Mouse (Mus musculus) heart, embryonic 15.5 days (tissue): ENCODE results near the gene Tomm34. TPM values are rescaled to one million over a fixed set of nuclear protein-coding genes. Genes with fewer than 3 reads are reported as not detected.
"Not testable (repeated sequence)": the region's sequence is repeated elsewhere in the genome, so short reads cannot be mapped to it uniquely, and the experiment has no call there.

Experiments
- ATAC-seq: fragments of 200-750 bp; cut with Nextera tagmentation; replicated peaks from 2 replicates; pipeline ENCODE4 v1.8.0; 2017; ENCODE audit warnings: low read depth, moderate TSS enrichment; ENCODE audit not compliant: insufficient number of reproducible peaks, insufficient read depth, low FRiP score
- H3K27ac ChIP-seq: fragments of 300-500 bp; sonication (generic); 2 replicates; pipeline ENCODE4 v1.5.1; 2015; ENCODE audit warnings: mild to moderate bottlenecking, inconsistent platforms
- H3K27me3 ChIP-seq: fragments of 300-500 bp; sonication (generic); 2 replicates; pipeline ENCODE4 v1.6.1; 2015; ENCODE audit warnings: inconsistent platforms
- H3K36me3 ChIP-seq: fragments of 300-500 bp; sonication (generic); 2 replicates; pipeline ENCODE4 v1.6.1; 2015; ENCODE audit warnings: mild to moderate bottlenecking, inconsistent platforms
- H3K4me1 ChIP-seq: fragments of 300-500 bp; sonication (generic); replicated peaks from 2 replicates; pipeline ENCODE4 v1.6.1; 2015; ENCODE audit warnings: inconsistent platforms
- H3K4me2 ChIP-seq: fragments of 300-500 bp; sonication (generic); 2 replicates; pipeline ENCODE4 v1.6.1; 2015; ENCODE audit warnings: inconsistent platforms, mild to moderate bottlenecking, moderate library complexity
- H3K4me3 ChIP-seq: fragments of 300-500 bp; sonication (generic); 2 replicates; pipeline ENCODE4 v1.5.1; 2015; ENCODE audit warnings: mild to moderate bottlenecking, inconsistent platforms
- H3K9ac ChIP-seq: fragments of 300-500 bp; sonication (generic); 2 replicates; pipeline ENCODE4 v1.6.1; 2015; ENCODE audit warnings: mild to moderate bottlenecking, inconsistent platforms
- H3K9me3 ChIP-seq: fragments of 300-500 bp; sonication (generic); replicated peaks from 2 replicates; pipeline ENCODE4 v1.6.1; 2016; ENCODE audit warnings: inconsistent platforms
- WGBS: fragments of 180-500 bp; shearing (Covaris S2); methylation state at CpG from one replicate; pipeline ENCODE4 v1.1.7; 2015; ENCODE audit warnings: mixed read lengths; 5-methylcytosine and 5-hydroxymethylcytosine counted together
- polyA plus RNA-seq: library from polyadenylated mRNA; unstranded; fragments of >200 nt; fragmentation: Nextera tagmentation; extraction: Ambion mirVana; gene quantifications from 2 replicates; pipeline ENCODE4 v1.2.1, GENCODE M21; 2015

The Tomm34 gene
- polyA plus RNA-seq, 1 experiment from 2014 or later = 42.8 TPM

- peak overlapping the region; percentile 88 for H3K9ac ChIP-seq
- peak overlapping the region; percentile 91 for H3K4me2 ChIP-seq
- H3K27ac ChIP-seq = no peak overlapping the region; the same call in 1 of the 2 replicates
- peaks cover 17% of the 10 kb centered on the region for H3K4me1 ChIP-seq
- 32% methylated on average over 5 of the region's 5 CpGs for WGBS
- H3K9me3 ChIP-seq = no peaks in the 10 kb centered on the region
- H3K4me3 ChIP-seq = peak overlapping the region; percentile 75
- H3K36me3 ChIP-seq = peaks cover 8% of the 10 kb centered on the region
- H3K27me3 ChIP-seq = no peaks in the 10 kb centered on the region
- no peak for ATAC-seq
Observed at GRCm38 (mm10) chr2:164075088-164075487, 4.1 kb upstream of the Tomm34 start.

- Histone ChIP-seq H3K4me2 (peak overlapping the region; percentile 91), H3K27me3 (no peaks in the 10 kb centered on the region), H3K9ac (peak overlapping the region; percentile 88), H3K9me3 (no peaks in the 10 kb centered on the region), H3K36me3 (no peaks in the 10 kb centered on the region), H3K27ac (peak overlapping the region; percentile 69), H3K4me3 (peak overlapping the region; percentile 75), H3K4me1 (peaks cover 27% of the 10 kb centered on the region)
- WGBS = under 1% methylated on average over 48 of the region's 48 CpGs
- ATAC-seq = peak; percentile 76
Observed at GRCm38 (mm10) chr2:164073918-164074578, 3.1 kb upstream of the Tomm34 start.

- WGBS = 85% methylated on average over 7 of the region's 7 CpGs
- H3K4me3 ChIP-seq = no peak overlapping the region
- no peak overlapping the region for H3K9ac ChIP-seq
Observed at GRCm38 (mm10) chr2:164073120-164073519, 2.2 kb upstream of the Tomm34 start.

DNA sequence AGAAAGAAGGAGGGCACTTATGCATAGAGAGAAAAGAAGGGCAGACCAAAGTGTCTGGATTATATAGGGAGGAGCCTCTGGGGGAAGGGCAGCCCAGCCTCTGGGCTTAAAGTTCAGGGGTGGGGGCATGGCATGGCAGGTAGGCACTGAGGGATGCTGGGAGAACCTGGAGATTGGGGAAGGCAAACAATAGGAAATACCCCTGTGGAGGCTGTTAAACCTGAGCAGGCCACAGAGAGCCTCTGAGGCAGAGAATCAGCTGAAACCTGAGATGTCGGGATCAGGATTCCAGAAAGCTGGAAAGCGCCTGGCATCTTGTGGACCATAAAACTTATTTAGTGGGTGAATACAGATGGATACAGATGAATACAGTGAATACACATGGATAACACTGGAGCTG is 1.1 kb upstream of the Tomm34 start:
- H3K4me2 ChIP-seq = no peak overlapping the region
- no peaks in the 10 kb centered on the region for H3K27me3 ChIP-seq
- no peak overlapping the region for H3K4me3 ChIP-seq
- peaks cover 30% of the 10 kb centered on the region for H3K4me1 ChIP-seq
- no peaks in the 10 kb centered on the region for H3K9me3 ChIP-seq
- no peaks in the 10 kb centered on the region for H3K36me3 ChIP-seq
- ATAC-seq = no peak
- no peak overlapping the region for H3K27ac ChIP-seq
- H3K9ac ChIP-seq = no peak overlapping the region
- WGBS = 91% methylated on average over 2 of the region's 2 CpGs

More at GRCm38 (mm10) chr2:164073120-164073519, 2.2 kb upstream of the Tomm34 start:
- no peaks in the 10 kb centered on the region for H3K36me3 ChIP-seq
- H3K27me3 ChIP-seq = no peaks in the 10 kb centered on the region
- H3K4me2 ChIP-seq = no peak overlapping the region
- no peak overlapping the region for H3K27ac ChIP-seq
- peaks cover 31% of the 10 kb centered on the region for H3K4me1 ChIP-seq
- H3K9me3 ChIP-seq = no peaks in the 10 kb centered on the region
- no peak for ATAC-seq

GRCm38 (mm10) chr2:164071437-164071820 is 460 bp upstream of the Tomm34 start:
- peak overlapping the region; percentile 94 for H3K4me2 ChIP-seq
- H3K9me3 ChIP-seq, ATAC-seq, H3K9ac ChIP-seq, H3K27me3 ChIP-seq, H3K36me3 ChIP-seq: not testable (repeated sequence)
- H3K4me3 ChIP-seq = peak overlapping the region; percentile 83
- 76% methylated on average over 11 of the region's 11 CpGs for WGBS
- H3K4me1 ChIP-seq = peaks cover 27% of the 10 kb centered on the region
- peak overlapping the region; percentile 82 for H3K27ac ChIP-seq

GRCm38 (mm10) chr2:164070142-164070764 is 716 bp downstream of the Tomm34 start, which contains the start of gene Stk4:
Gene Stk4, plus strand, starts transcription at chr2:164070322.
- no peaks in the 10 kb centered on the region for H3K9me3 ChIP-seq
- H3K4me2 ChIP-seq = peak within 1 kb of the TSS; percentile 94
- WGBS = under 1% methylated on average over 39 of the region's 45 CpGs
- H3K36me3 ChIP-seq = peaks cover 7% of the 10 kb centered on the region; the same call in 1 of the 2 replicates
- peak; percentile 18 for ATAC-seq
- peaks cover 24% of the 10 kb centered on the region for H3K4me1 ChIP-seq
- peak within 1 kb of the TSS; percentile 83 for H3K4me3 ChIP-seq
- peak within 1 kb of the TSS; percentile 82 for H3K27ac ChIP-seq
- peak within 1 kb of the TSS; percentile 75 for H3K9ac ChIP-seq
- H3K27me3 ChIP-seq = no peaks in the 10 kb centered on the region

GRCm38 (mm10) chr2:164059634-164060235 is 11.2 kb downstream of the Tomm34 start:
- H3K4me1 ChIP-seq = peaks cover 8% of the 10 kb centered on the region
- no peak overlapping the region for H3K4me2 ChIP-seq
- ATAC-seq = no peak
- no peak overlapping the region for H3K4me3 ChIP-seq
- no peak overlapping the region for H3K9ac ChIP-seq
- H3K9me3 ChIP-seq = no peaks in the 10 kb centered on the region
- H3K36me3 ChIP-seq = peaks cover 75% of the 10 kb centered on the region
- no peaks in the 10 kb centered on the region for H3K27me3 ChIP-seq
- no peak overlapping the region for H3K27ac ChIP-seq
- WGBS = 90% methylated on average over 8 of the region's 8 CpGs

GRCm38 (mm10) chr2:164054671-164055070 is 16.3 kb downstream of the Tomm34 start:
- WGBS = 87% methylated on average over 8 of the region's 8 CpGs
- no peak overlapping the region for H3K4me3 ChIP-seq
- no peaks in the 10 kb centered on the region for H3K9me3 ChIP-seq
- H3K27ac ChIP-seq = peak overlapping the region; percentile 67; the same call in 1 of the 2 replicates
- peaks cover 21% of the 10 kb centered on the region for H3K4me1 ChIP-seq
- H3K9ac ChIP-seq = no peak overlapping the region
- H3K4me2 ChIP-seq = no peak overlapping the region
- peaks cover 49% of the 10 kb centered on the region for H3K36me3 ChIP-seq
- peaks cover 11% of the 10 kb centered on the region for H3K27me3 ChIP-seq
- no peak for ATAC-seq

- ATAC-seq = peak; percentile 93
- Histone ChIP-seq H3K9me3 (no peaks in the 10 kb centered on the region), H3K36me3 (peaks cover 40% of the 10 kb centered on the region), H3K9ac (no peak overlapping the region), H3K4me3 (no peak overlapping the region), H3K27ac (peak overlapping the region; percentile 67), H3K4me1 (peaks cover 21% of the 10 kb centered on the region), H3K4me2 (peak overlapping the region; percentile 24; the same call in 1 of the 2 replicates), H3K27me3 (peaks cover 15% of the 10 kb centered on the region)
- WGBS = 31% methylated on average over 8 of the region's 8 CpGs
Observed at GRCm38 (mm10) chr2:164053767-164054166, 17.2 kb downstream of the Tomm34 start.

GRCm38 (mm10) chr2:164047197-164047690 is 23.7 kb downstream of the Tomm34 start:
- 3% methylated on average over 16 of the region's 16 CpGs for WGBS
- H3K27ac ChIP-seq = no peak overlapping the region
- no peak overlapping the region for H3K4me3 ChIP-seq
- H3K27me3 ChIP-seq = peaks cover 30% of the 10 kb centered on the region
- ATAC-seq = peak; percentile 61; the same call in 1 of the 2 replicates
- no peak overlapping the region for H3K9ac ChIP-seq
- H3K36me3 ChIP-seq = peaks cover 3% of the 10 kb centered on the region
- no peaks in the 10 kb centered on the region for H3K9me3 ChIP-seq
- H3K4me1 ChIP-seq = no peaks in the 10 kb centered on the region
- H3K4me2 ChIP-seq = peak overlapping the region; percentile 41

DNA sequence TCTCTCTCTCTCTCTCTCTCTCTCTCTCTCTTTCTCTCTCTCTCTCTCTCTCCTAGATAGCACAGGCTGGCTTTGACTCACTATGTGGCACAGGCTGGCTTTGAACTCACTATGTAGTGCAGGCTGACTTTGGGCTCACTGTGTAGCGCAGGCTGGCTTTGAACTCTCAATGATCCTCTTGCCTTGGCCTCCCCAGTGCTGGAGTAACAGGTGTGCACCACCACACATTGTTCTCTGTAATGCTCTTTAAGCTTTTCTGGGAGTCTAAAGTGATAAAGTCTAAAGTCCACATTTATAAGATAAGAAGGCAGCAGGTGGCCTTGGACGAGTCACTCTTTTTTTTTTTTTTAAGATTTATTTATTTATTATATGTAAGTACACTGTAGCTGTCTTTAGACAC is 29.4 kb downstream of the Tomm34 start:
- 90% methylated on average over 2 of the region's 2 CpGs for WGBS
- H3K4me2 ChIP-seq = no peak overlapping the region

More for the DNA sequence above, 29.4 kb downstream of the Tomm34 start:
- H3K4me1 ChIP-seq = peaks cover 7% of the 10 kb centered on the region
- H3K27ac ChIP-seq = no peak overlapping the region
- no peaks in the 10 kb centered on the region for H3K36me3 ChIP-seq
- no peaks in the 10 kb centered on the region for H3K9me3 ChIP-seq
- no peak for ATAC-seq
- no peak overlapping the region for H3K9ac ChIP-seq
- no peak overlapping the region for H3K4me3 ChIP-seq
- H3K27me3 ChIP-seq = peaks cover 17% of the 10 kb centered on the region
